Mouse (Mus musculus): ENCODE measurements around the gene Fzr1.
A peak's percentile ranks its signal among the peaks of the same experiment; 100 is the strongest.

The Fzr1 gene

GRCm38 (mm10) chr10:81378553-81379182, 352 bp upstream of the Fzr1 start:
- DNase-seq = peak; percentile 100

- DNase-seq = no peak
Observed at GRCm38 (mm10) chr10:81377362-81377664, 1.0 kb downstream of the Fzr1 start.

DNA sequence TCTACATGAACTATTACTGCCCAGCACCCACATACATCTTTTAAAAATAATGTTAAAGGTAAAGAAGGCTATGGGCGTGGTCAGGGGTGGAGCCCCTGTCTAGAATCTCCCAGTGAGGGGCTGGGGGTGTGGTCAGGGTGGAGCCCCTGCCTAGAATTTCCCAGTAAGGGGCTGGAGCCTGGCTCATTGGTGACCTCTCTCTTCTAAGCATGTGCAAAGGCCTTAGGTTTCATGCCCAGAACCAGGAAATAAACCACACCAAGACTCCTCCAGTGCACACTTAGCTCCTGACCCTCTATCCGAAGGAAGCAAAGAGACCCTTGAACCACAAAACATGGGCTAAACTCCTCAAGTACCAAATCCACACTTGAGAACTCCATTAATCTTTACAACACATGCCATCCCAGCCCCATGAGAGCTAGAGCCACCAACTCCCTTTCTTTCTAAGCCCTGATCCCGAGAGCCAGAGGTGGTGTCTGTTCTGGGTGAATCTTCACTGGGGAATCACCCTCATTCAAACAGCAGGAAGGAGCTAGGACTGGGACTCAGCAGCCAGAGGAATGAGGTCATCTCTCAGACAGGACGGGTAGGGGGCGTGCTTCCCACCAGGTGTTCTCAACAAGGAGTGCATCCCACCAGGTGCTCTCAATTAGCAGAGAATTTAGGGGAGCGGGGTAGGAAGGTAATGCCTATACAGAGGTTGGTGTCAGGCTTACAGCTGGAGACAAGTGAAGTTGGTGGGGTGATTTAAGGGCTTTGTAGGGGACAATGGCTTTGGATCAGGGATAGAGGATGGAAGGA, 1.6 kb downstream of the Fzr1 start:
- DNase-seq = no peak

DNA sequence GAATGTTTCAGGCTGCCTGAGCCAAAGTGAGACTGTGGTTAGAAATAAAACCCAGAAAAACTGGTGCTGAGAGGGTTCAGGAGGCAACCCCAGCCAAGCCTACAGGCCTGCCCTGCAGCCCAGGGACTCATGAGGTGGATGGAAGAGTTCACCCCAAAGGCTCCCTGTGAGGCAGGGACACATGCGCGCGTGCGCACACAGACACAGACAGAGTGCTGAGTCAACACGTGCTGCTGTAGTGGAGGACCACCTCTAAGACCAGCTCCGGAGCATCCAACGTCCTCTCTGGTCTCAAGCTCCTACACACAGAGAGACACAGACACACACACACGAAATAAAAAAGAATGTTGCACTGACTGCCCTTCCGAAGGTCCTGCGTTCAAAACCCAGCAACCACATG, 3.0 kb downstream of the Fzr1 start:
- DNase-seq = no peak

DNA sequence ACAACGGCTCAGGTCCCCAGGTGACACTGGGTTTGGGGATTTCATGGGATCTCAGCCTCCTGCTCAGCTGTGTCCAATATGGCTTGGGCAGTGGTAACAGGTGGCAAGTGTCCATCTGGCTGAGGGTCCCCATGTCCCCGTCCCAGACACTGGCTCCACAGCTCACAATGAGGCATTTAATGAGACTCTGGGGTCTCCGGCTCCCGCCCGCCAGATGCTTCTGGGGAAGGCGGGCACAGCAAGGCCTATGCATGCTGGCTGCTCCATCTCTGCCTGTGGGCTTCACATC, 11.2 kb downstream of the Fzr1 start:
- no peak for DNase-seq

GRCm38 (mm10) chr10:81366477-81367206, 11.7 kb downstream of the Fzr1 start:
- no peak for DNase-seq

DNA sequence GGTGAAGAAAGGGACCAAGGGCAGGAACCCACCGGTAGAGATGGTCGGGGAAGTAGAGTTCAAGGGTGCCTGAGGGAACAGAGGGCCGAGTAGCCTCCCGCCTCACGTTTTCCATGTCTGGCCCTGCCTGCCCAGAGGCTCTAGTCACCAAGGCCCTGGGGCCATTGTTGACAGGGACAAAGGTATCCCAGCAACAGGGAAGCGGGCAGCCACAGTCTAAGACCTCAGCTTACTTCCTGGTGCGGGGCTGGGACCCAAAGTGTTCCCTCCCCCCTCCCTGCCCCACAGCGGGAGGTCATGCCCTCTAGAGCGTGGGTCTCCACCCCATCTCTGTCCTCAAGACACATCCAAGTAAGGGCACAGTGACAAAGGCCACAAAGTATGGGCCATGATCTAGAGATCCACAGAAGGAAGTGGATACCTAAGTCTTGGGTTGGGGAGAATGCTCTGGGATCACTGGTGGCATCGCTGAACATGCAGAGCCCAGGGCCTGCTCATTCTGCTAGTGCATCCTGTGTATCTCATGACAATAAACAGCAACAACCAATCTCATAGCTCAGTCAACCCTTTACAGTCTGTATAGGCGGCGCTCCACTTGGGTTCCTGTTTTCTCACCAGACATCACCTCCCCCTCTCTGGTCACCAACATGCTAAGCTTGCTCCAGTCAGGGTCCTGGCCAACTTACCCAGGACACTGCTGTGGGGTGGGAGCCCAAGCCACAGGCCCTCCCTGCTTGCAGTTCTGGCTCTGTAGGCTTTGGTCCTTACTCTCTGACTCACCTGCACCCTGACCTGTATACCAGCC, 12.4 kb downstream of the Fzr1 start, which contains the start of gene 4930404N11Rik:
Gene 4930404N11Rik, minus strand, starts transcription at position 145 of the 805 bp plus-strand sequence.
- DNase-seq = no peak

GRCm38 (mm10) chr10:81365073-81365472, 13.2 kb downstream of the Fzr1 start:
- no peak for DNase-seq

DNA sequence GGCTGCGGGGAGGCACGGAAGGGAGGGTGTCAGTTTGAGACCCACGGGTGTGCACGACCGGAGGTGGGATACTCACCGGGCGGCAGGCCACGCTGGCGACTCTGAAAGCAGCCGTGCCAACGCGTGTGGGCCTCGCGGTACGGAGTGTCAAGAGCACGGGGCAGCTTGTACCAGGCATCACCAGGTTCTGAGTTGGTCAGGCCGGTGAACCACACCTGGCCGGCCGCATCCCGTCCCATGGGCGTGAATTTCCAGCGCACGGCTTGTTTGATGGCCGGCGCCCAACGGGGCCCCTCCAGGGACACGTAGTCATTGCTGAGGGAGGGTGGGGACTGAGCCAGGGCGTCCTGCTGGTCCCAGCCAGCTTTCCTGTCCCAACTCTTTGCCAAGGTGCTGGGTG, 13.7 kb downstream of the Fzr1 start:
- DNase-seq = no peak

GRCm38 (mm10) chr10:81363436-81364346, 14.6 kb downstream of the Fzr1 start:
- no peak for DNase-seq

GRCm38 (mm10) chr10:81362336-81362949, 15.9 kb downstream of the Fzr1 start:
- DNase-seq = no peak

DNA sequence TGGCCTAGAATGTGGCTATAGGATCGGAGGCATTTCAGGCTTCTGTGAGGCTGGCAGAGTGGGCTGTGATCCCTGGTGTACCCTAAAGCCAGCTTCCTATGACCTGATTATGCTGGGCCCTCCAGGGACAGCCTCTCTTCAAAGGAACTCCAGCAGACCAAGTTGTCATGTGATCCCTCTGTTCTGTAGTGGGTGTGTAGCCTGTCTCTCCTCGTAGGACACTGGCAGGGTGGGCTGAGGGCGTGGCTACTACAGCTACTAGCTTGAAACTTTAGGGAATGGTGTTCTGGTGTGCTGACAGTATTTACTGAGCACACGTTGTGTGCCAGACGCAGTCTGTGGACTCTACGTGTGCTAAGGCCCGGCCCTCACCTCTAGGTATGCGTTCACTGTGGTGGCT, 17.6 kb downstream of the Fzr1 start:
- no peak for DNase-seq

GRCm38 (mm10) chr10:81358841-81359240, 19.5 kb downstream of the Fzr1 start:
- DNase-seq = no peak

DNA sequence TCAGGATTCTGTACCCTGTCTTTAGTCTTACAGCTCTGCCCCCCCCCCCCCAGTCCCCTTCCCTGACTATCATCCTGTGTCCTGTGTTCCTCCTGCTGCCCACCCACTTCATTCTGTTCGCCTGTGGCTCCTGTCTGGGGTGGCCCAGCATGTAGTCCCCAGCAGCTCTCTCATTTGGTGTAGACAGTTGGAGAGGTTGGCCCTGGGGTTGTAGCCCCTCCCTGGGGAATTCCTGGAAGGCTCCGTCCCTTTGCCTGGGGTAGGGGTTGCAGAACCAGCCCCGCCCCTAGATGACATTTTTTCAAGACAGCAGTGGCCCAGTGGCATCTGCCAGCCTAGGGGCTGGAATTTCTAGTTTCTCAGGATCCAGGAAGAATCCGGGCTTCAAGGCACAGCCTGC, 20.1 kb downstream of the Fzr1 start:
- DNase-seq = no peak

DNA sequence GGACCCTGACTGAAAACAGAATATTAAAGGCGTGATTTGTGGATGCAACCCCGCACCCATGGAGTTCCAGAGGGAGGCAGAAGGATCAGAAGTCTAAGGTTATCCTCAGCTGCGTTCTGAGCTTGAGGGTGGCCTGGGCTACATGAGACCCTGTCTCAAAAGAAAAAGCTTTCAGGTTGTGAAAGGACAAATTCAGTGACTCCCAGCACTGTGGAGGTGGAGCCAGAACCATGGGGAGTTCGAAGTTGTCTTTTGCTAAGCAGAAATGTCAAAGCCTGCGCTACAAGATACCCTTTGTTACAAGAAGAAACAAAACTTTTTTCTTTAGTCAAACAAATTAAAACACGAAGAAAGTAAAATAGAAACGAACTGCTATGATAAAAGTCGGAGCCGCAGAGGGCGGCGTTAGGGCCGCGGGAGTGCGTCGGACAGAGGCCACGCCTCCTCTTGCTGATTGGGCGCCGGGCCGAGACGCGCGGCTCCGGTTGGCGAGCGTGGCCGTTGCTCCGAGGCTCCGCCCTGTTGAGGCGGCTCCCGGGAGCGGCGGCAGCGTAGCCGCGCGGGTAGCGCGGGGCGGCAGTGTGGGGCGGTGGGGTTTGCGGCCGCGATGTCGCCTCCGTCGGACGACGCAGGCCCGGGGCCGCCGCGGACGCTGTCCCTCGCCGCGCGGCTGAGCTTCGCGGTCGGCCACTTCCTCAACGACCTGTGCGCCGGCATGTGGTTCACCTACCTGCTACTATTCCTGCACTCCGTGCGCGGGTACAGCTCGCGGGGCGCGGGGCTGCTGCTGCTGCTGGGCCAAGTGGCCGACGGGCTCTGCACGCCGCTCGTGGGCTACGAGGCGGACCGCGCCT, 21.1 kb downstream of the Fzr1 start, which contains the start of gene Mfsd12:
Gene Mfsd12, plus strand, starts transcription at position 501 of the 854 bp plus-strand sequence.
- peak; percentile 96 for DNase-seq

GRCm38 (mm10) chr10:81356352-81356990, 21.8 kb downstream of the Fzr1 start:
- DNase-seq = no peak

DNA sequence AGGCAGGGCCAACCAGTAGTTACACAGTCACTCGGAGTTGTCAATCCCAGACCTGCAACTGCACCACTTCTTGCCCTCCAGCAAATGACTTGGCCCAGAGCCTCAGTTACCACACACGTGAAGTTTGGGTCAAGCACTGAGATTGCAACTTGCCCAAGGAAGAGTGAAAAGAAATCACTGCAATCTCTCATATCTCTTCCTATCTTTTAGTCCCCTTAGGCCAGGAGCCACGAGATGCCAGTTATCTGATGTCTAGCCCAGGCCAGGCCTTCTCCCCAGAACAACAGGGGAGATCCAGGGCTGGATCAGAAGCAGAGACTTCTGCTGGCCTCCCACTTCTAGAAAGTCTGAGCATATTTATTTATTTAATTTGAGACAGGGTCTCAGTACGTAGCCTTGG, 22.8 kb downstream of the Fzr1 start:
- DNase-seq = no peak

DNA sequence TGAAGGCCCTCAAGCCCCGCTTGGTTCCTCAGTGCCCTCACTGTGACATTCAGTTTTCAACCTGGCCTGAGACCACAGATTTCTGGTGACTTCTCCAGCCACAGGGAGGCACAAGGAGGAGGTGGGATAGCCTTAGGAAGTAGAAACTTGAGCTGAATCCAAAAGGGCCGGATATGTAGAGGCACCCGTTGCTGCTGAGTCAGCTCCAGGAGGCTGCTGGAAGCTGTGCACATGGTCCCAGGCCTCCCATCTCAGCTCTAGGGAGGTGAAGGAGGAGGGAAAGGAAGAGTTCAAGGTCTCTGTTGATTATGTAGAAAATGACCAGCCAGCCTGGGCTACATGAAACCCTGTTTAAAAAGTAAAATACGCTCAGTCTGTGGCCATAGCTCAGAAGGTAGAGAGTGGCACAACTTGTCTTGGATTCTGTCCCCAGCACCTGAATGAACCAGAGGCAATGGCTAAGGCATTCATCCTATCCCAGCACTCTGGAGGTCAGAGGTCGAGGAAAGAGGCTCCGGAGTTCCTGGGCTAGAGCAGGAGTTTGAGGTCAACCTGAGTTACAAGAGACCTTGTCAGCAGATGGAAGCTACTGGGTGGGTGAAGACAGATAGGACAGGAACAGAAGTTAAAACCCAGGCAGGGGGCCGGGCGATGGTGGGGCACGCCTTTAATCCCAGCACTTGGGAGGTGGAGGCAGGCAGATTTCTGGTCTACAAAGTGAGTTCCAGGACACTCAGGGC, 23.4 kb downstream of the Fzr1 start:
- no peak for DNase-seq

DNA sequence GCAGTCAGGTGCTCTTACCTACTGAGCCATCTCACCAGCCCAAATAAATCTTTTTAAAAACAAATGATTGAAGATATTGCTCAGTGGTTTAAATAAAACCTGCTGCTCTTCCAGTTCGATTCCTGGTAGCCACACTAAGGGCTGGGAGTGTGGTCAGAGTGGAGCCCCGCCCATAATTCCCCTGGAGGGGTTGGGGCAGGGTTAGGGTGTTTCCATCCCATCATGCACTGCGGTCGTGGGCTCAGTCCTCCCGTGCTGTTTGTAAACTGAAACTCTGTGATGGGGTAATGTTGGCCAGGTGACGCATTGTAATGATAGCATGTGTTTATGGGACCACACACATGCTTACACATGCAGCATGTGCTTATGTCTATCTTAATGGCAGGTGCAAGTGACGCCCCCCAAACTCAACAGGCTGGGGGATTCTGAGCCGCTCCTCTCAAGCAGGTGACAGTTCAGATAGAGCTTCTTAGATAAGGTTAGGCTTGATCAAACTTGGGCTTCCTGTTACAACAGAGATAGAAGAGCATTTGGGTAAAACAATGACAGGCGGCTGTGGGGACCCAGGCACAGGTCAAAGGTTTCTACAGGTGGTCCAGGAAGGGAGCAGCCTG, 26.5 kb downstream of the Fzr1 start:
- DNase-seq = no peak
